Mouse (Mus musculus): ENCODE results near the gene 6430531B16Rik.

The 6430531B16Rik gene

DNA sequence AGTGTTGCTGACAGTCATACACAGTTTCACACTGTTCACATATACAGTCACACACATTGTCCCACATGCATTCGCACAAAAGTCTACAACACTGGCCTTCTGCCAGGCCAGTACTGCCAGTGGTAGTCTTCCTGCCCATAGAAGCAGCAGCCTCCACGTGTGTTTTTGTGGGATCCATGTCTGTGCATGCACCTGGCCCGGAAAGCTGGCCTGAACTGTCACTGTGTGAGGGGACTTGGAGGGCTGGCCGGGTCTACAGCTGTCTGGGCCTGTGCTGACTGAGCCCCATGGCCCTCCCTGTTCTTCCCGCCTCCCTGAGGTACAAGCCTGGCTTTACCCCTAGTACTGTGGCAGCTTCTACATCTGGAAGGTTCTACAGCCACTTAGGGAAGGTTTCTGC lies 7.6 kb downstream of the 6430531B16Rik start:
- no peak for DNase-seq (ENCODE audit: low spot score in 2 of 2)

DNA sequence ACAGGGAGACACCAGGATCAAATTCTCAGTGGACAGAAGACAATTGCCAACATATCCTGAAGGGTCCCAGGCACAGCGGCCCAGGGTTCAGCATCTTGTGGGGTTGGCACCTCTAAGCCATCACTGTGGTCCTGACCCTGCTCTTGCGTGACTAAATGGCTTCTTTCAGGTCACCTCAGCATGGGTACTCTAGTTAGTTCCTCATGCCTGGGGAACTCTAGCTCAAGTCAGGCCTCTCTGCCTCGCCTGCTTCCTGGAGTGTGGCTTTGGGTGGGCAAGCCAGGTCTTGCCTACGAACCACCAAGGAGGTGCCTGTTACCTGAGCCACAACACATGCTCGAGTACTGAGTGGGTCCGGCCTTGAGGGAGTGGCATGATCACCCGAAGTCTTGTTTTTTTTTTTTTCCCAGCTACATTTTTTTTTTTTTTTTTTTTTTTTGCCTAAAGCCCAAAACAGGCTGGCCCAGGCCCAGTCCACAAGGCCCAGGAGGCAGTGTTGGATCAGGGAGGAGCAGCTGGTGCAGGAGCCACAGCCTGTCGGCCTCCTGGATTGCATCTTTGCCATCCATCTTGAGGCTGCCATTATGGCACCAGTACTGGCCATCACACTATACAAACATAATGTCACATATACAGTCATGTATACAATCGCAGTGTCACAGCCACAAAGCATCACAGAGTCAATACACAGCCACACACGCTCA lies 8.2 kb downstream of the 6430531B16Rik start:
- no peak for DNase-seq (ENCODE audit: low spot score in 2 of 2)

- DNase-seq (ENCODE audit: low spot score in 2 of 2) = peak in 1 of 2 experiments; percentile 64
These were observed 9.0 kb downstream of the 6430531B16Rik start for GRCm38 (mm10) chr7:139969348-139970130.

DNA sequence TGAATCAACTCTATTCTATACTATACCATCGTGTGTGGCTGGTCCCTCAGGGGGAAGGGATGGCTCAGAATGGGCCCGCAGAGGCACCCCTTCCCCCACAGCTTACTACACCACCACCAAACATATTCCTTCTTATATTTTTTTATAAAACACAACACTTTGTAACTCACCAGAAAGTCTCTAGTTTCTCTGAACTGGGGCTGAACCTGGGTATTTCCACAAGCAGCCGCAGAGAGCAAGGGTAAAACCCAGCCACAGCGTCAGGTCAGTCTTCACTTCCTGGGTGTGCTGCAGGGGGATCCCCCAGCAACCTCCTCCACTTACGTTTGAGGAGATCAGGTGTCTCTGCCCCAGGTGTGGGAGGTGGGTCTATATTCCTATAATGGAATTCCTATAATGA lies 10.1 kb downstream of the 6430531B16Rik start:
- DNase-seq (ENCODE audit: low spot score in 2 of 2) = no peak

GRCm38 (mm10) chr7:139967175-139967574 lies 11.4 kb downstream of the 6430531B16Rik start:
- DNase-seq (ENCODE audit: low spot score in 2 of 2) = no peak

GRCm38 (mm10) chr7:139963814-139964213 lies 14.7 kb downstream of the 6430531B16Rik start:
- no peak for DNase-seq (ENCODE audit: low spot score in 2 of 2)

DNA sequence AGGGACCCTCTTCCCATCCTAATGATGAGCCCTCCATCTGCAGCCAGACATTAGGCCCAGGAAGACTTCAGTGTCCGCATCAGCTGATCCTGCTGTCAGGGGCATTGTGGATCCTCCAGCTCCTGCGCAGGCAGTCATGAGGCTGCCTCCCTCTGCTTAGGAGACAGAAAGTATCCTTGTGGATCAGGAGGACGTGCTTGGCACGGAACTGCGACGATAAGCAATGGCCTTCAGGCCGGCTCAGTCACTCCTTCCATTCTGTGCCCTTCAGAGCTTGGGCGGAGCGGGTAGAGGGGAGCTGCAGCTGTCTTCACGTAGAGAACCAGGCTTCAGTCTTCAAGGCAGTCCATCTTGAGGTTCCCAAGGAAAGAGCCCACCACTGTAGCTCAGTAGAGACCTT lies 17.4 kb downstream of the 6430531B16Rik start:
- DNase-seq (ENCODE audit: low spot score in 2 of 2) = no peak

DNA sequence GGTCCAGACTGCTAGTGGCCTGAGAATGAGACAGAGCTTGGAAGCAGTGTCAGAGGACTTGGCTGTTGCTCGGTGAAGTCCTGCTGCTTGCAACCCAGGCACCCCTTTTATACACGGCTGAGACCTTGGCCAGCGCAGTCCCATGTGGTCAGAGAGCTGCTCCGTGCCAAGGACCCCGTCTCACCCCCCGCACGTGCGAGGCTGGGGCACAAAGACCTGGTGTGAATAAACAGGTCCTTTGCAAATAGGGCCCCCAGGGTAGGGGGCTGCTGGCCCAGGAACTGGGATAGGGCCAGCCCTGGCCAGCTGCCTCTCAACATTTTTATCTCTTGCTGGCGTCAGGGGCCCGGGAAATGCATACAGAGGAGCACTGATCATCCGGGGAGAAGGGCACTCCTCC lies 20.6 kb downstream of the 6430531B16Rik start:
- DNase-seq (ENCODE audit: low spot score in 2 of 2) = no peak

DNA sequence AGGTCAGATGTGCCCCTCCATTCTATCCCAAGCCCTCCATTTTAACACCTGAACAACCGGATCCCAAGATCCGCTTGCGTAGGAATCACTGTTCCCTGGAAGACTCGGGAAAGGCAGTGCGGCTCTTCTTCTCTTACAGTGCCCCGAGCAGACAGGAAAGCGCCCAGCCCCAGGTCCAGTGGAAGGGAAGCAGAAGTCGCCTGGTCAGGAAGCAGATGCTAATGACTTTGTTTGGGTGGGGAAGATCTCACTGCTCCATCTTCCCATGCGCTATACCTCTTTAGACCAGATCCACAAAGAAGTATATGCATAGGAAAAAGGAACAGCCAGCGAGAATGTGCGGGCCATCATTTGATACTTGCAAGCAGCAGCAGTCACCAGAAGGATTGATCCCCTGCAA lies 21.1 kb downstream of the 6430531B16Rik start:
- no peak for DNase-seq (ENCODE audit: low spot score in 2 of 2)

DNA sequence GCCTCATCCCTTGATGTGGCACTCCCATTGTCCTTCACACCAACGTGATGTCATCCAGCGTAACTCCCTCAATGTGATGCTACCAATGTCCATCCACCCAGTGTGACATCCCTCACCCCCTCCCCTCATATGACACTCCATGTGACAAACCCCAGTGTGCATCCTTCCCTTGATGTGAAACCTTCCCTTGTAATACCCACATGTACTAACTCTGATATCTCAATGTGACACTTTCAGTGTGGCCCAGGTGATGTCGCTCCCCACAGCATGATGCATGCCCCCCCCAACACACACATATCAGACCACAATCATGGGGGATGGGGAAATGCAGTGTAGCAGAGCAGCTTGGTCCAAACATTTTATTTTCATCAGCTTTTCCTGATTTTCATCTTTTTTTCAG lies 21.9 kb downstream of the 6430531B16Rik start:
- DNase-seq (ENCODE audit: low spot score in 2 of 2) = no peak

GRCm38 (mm10) chr7:139955505-139955904 lies 23.1 kb downstream of the 6430531B16Rik start:
- DNase-seq (ENCODE audit: low spot score in 2 of 2) = no peak

DNA sequence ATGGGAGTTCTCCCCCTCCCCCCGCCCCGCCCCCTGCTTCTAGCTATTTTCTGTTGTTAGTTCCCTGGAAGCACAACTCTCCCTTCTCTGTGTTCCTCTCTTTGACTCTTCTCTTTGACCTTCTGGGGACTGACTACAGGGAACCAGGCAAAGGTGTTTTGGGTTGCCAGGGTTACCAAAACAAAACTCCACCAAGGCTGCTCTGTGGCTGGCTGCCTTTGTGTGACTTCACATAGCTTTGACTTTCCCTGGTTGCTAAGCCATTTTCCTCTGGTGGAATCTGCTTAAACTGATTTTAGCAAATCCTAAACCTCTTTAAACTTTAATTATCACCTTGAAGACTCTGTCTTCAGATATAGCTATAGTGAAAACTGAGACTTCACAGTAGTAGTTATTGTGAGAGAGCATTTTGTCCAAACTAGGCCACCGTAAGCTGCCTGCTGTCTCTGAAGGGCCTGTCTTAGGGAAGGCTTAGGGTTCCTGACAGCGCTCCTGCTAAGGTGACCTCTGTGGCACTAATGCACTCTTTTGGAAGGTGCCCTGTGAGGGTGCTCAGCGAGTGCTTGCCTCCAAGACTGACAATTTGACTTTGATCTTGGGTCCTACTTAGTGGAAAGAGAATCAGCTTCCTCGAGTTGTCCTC lies 26.4 kb downstream of the 6430531B16Rik start:
- DNase-seq (ENCODE audit: low spot score in 2 of 2) = no peak

- peak in 1 of 2 experiments; percentile 12 for DNase-seq (ENCODE audit: low spot score in 2 of 2)
These were observed 27.5 kb downstream of the 6430531B16Rik start for GRCm38 (mm10) chr7:139951079-139951478.

DNA sequence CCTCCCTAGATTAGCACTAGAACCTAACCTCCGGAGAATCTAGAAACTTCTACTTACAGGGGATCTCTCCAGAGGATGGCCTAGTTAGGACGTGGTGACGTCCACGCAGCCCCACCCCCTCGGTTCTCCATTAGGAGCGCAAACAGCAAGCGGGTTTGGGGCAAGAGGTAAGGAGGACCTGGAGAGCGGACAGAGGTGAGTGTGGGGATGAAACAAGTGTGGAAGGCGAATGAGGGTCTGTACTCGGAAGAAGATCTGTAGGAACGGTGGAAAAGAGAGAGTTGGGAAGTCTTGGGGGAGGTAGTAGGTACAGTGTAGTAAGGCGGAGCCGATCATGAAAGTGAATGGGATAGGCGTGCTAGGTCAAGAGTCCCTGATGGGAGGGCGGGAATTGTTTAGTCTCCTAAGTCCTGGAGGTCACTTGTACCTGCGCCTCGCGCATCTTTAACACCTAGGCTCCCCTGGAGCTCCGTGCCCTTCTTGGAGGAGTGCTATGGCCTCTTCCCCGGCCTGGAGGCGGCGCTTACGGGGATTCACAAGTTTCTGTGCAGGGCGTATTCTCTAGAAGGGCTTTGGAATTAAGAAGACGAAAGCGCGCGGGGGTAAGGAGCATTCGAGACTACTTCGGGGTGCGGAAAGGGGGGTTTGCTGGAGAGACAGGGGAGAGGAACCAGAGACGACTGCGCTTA lies 28.1 kb downstream of the 6430531B16Rik start:
- peak; percentile 49 to 58 for DNase-seq (ENCODE audit: low spot score in 2 of 2)

DNA sequence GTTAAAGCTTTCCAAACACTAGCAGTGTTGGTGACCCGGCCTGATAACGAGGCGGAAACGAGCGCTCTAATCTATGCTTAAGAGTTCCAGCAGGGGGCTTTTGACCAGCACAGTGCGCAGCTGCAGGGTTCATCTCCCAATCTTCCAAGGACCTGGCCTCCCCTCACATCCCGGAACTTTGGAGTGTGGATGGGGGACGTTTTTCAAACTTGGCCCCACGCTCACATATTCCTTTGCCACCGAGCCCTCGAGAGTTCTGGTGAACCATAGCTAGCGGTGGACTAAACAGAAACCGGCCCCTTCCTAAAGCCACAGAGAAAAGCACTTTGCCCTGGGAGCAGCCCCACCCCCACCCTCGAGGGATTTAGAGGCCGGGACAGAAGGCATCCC lies 28.7 kb downstream of the 6430531B16Rik start:
- peak; percentile 50 to 61 for DNase-seq (ENCODE audit: low spot score in 2 of 2)

GRCm38 (mm10) chr7:139946032-139946431 lies 32.5 kb downstream of the 6430531B16Rik start:
- no peak for DNase-seq (ENCODE audit: low spot score in 2 of 2)

GRCm38 (mm10) chr7:139945516-139945915 lies 33.0 kb downstream of the 6430531B16Rik start:
- DNase-seq (ENCODE audit: low spot score in 2 of 2) = no peak

DNA sequence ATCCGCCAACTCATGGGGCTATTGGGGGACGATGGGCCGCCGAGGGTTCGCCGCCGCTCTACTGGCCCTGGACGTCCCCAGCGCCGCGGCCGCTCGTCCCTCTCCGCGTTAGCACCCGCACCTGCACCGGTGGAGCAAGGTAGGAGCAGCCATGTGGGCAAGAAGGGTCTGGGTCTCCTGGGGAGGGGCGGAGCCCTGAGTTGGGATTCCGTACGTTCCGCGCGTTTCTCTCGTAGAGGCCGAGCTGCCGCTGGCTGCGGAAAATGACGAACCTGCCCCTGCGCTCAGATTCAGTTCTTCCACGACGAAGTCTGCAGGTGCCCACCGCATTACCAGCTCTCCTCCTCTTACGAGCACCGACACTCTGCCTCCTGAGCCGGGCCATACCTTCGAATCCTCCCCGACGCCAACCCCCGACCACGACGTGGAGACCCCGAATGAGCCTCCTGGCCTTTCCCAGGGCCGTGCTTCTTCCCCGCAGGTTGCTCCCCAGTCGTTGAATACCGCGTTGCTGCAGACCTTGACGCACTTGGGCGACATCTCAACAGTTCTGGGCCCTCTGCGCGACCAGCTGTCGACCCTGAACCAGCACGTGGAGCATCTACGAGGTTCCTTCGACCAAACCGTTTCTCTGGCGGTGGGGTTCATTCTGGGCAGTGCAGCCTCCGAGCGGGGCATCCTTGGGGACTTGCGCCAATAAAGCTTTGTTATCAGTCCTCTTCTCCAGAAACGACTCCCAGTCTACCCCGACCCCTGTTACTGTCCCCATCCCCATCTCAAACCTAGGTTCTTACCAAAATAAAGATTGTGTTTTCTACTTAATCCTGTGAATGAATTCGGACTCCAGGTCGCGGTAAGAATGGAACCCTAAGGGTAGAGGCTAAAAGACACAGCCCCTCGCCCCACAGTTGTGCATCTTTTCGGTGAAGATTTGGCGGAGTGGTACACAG lies 34.0 kb downstream of the 6430531B16Rik start:
- no peak for DNase-seq (ENCODE audit: low spot score in 2 of 2)

- peak in 1 of 2 experiments; percentile 8 for DNase-seq (ENCODE audit: low spot score in 2 of 2)
These were observed 34.8 kb downstream of the 6430531B16Rik start, which contains the start of gene Utf1 for GRCm38 (mm10) chr7:139943674-139944281. Utf1 (plus strand) TSS chr7:139943789.

- no peak for DNase-seq (ENCODE audit: low spot score in 2 of 2)
These were observed 37.9 kb downstream of the 6430531B16Rik start for GRCm38 (mm10) chr7:139940476-139941209.
